Mouse (Mus musculus): ENCODE measurements around the gene Scrn1.

DNA sequence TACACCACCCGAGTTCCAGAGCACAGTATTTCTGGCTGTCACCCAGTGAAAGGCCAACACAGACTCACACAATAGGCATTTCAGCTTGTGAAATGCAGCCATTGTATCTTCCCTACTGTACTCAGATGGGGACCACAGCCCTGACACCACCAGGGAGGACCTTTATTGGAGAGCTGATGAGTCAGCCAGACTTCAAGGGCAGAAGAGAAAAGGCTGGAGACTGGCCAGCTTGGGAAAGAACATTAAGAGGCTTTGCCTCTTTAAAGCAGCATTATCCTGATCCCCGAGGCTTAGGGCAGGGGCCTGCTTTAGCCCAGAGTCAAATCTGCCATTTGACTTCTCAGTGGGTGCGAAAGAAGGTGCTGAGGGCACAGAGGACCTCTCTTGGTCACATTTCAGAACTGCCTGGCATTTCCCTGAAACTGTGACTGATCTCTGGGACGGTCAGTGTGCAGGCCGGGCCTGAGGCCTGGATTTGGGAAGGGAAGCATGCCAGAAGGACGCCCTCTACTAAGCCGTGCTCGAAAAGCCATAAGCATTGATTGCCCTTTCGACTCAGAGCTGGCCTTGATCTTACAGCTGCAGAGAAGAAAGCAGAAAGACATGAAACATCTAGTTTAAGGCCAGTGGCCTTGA lies 25.9 kb downstream of the Scrn1 start:
- TF ChIP-seq POLR2A (IDR thresholded peaks at IDR 0.05; ENCODE audit: borderline replicate concordance, extremely low read depth, low read depth, low read length) (no peak), CTCF (IDR thresholded peaks at IDR 0.05; ENCODE audit: insufficient read depth, low read length) (no peak)

Measured in lung, adult 2 months (tissue).